Mouse (Mus musculus): ENCODE data around the gene Fahd1. TPM values are rescaled to one million over a fixed set of nuclear protein-coding genes. Genes with fewer than 3 reads are reported as not detected.

Gene Fahd1
- polyA plus RNA-seq, 1 experiment from 2014 or later = 17.1 TPM

- Histone ChIP-seq H3K9me3 (ENCODE audit: low read depth, low read length) (no peaks in the 10 kb centered on the region), H3K4me3 (ENCODE audit: low read depth, low read length) (peak overlapping the region; percentile 90), H3K36me3 (ENCODE audit: insufficient read depth) (peaks cover 70% of the 10 kb centered on the region), H3K4me1 (ENCODE audit: insufficient read depth) (peaks cover 4% of the 10 kb centered on the region), H3K27ac (ENCODE audit: low read depth) (peak overlapping the region; percentile 82), H3K9ac (peak overlapping the region; percentile 82), H3K27me3 (ENCODE audit: insufficient read depth, low read length) (no peaks in the 10 kb centered on the region), H3K4me2 (peak overlapping the region; percentile 96)
- no peak for TF ChIP-seq CTCF (IDR thresholded peaks at IDR 0.05; ENCODE audit: low read depth)
- 9% methylated on average over 23 of the region's 23 CpGs for WGBS
- DNase-seq (no peak), ATAC-seq (ENCODE audit: insufficient read depth) (no peak; the same call in 1 of the 2 replicates)
Measured at GRCm38 (mm10) chr17:24895571-24896240, 45.5 kb upstream of the Fahd1 start.

- Histone ChIP-seq H3K4me1 (ENCODE audit: insufficient read depth) (peaks cover 4% of the 10 kb centered on the region), H3K27ac (ENCODE audit: low read depth) (peak within 1 kb of the TSS; percentile 82), H3K4me3 (ENCODE audit: low read depth, low read length) (peak within 1 kb of the TSS; percentile 90), H3K4me2 (peak within 1 kb of the TSS; percentile 96), H3K36me3 (ENCODE audit: insufficient read depth) (peaks cover 70% of the 10 kb centered on the region), H3K9ac (peak within 1 kb of the TSS; percentile 82), H3K27me3 (ENCODE audit: insufficient read depth, low read length) (no peaks in the 10 kb centered on the region), H3K9me3 (ENCODE audit: low read depth, low read length) (no peaks in the 10 kb centered on the region)
- peak; percentile 93 for DNase-seq
- under 1% methylated on average over 62 of the region's 62 CpGs for WGBS
- no peak for TF ChIP-seq CTCF (IDR thresholded peaks at IDR 0.05; ENCODE audit: low read depth)
- peak; percentile 54 for ATAC-seq (ENCODE audit: insufficient read depth)
Measured at GRCm38 (mm10) chr17:24894995-24895547, 44.9 kb upstream of the Fahd1 start, which contains the start of the genes Eme2 and Mrps34. Gene Eme2, minus strand, starts transcription at chr17:24895087. Gene Mrps34, plus strand, starts transcription at chr17:24895116.

- Histone ChIP-seq H3K4me1 (ENCODE audit: insufficient read depth) (peaks cover 4% of the 10 kb centered on the region), H3K27ac (ENCODE audit: low read depth) (peak overlapping the region; percentile 21), H3K9me3 (ENCODE audit: low read depth, low read length) (no peaks in the 10 kb centered on the region), H3K9ac (peak overlapping the region; percentile 82), H3K4me3 (ENCODE audit: low read depth, low read length) (peak overlapping the region; percentile 90), H3K36me3 (ENCODE audit: insufficient read depth) (peaks cover 69% of the 10 kb centered on the region), H3K4me2 (peak overlapping the region; percentile 96), H3K27me3 (ENCODE audit: insufficient read depth, low read length) (no peaks in the 10 kb centered on the region)
- 9% methylated on average over 31 of the region's 31 CpGs for WGBS
- ATAC-seq (ENCODE audit: insufficient read depth) (peak; percentile 9), DNase-seq (no peak)
- no peak for TF ChIP-seq CTCF (IDR thresholded peaks at IDR 0.05; ENCODE audit: low read depth)
Measured at GRCm38 (mm10) chr17:24894061-24894994, 44.2 kb upstream of the Fahd1 start.

GRCm38 (mm10) chr17:24893276-24893675, 43.1 kb upstream of the Fahd1 start:
- Histone ChIP-seq H3K9ac (no peak overlapping the region), H3K4me1 (ENCODE audit: insufficient read depth) (peaks cover 4% of the 10 kb centered on the region), H3K27me3 (ENCODE audit: insufficient read depth, low read length) (no peaks in the 10 kb centered on the region), H3K27ac (ENCODE audit: low read depth) (no peak overlapping the region), H3K4me2 (no peak overlapping the region), H3K9me3 (ENCODE audit: low read depth, low read length) (no peaks in the 10 kb centered on the region), H3K4me3 (ENCODE audit: low read depth, low read length) (no peak overlapping the region), H3K36me3 (ENCODE audit: insufficient read depth) (peaks cover 66% of the 10 kb centered on the region)
- DNase-seq (no peak), ATAC-seq (ENCODE audit: insufficient read depth) (no peak)
- no peak for TF ChIP-seq CTCF (IDR thresholded peaks at IDR 0.05; ENCODE audit: low read depth)
- WGBS = 92% methylated on average over 2 of the region's 2 CpGs

GRCm38 (mm10) chr17:24892785-24893184, 42.6 kb upstream of the Fahd1 start:
- 86% methylated on average over 12 of the region's 12 CpGs for WGBS
- H3K9me3 ChIP-seq (ENCODE audit: low read depth, low read length) = no peaks in the 10 kb centered on the region
- H3K27me3 ChIP-seq (ENCODE audit: insufficient read depth, low read length) = no peaks in the 10 kb centered on the region
- ATAC-seq (ENCODE audit: insufficient read depth) (no peak), DNase-seq (no peak)
- no peak overlapping the region for H3K4me2 ChIP-seq
- H3K27ac ChIP-seq (ENCODE audit: low read depth) = no peak overlapping the region
- no peak for TF ChIP-seq CTCF (IDR thresholded peaks at IDR 0.05; ENCODE audit: low read depth)
- H3K4me1 ChIP-seq (ENCODE audit: insufficient read depth) = peaks cover 6% of the 10 kb centered on the region
- H3K9ac ChIP-seq = no peak overlapping the region
- no peak overlapping the region for H3K4me3 ChIP-seq (ENCODE audit: low read depth, low read length)
- peaks cover 63% of the 10 kb centered on the region for H3K36me3 ChIP-seq (ENCODE audit: insufficient read depth)

- no peaks in the 10 kb centered on the region for H3K27me3 ChIP-seq (ENCODE audit: insufficient read depth, low read length)
- peaks cover 13% of the 10 kb centered on the region for H3K4me1 ChIP-seq (ENCODE audit: insufficient read depth)
- no peaks in the 10 kb centered on the region for H3K9me3 ChIP-seq (ENCODE audit: low read depth, low read length)
- no peak overlapping the region for H3K4me3 ChIP-seq (ENCODE audit: low read depth, low read length)
- peaks cover 55% of the 10 kb centered on the region for H3K36me3 ChIP-seq (ENCODE audit: insufficient read depth)
- 87% methylated on average over 13 of the region's 13 CpGs for WGBS
- H3K4me2 ChIP-seq = no peak overlapping the region
- DNase-seq (no peak), ATAC-seq (ENCODE audit: insufficient read depth) (no peak)
- H3K27ac ChIP-seq (ENCODE audit: low read depth) = no peak overlapping the region
- no peak overlapping the region for H3K9ac ChIP-seq
- TF ChIP-seq CTCF (IDR thresholded peaks at IDR 0.05; ENCODE audit: low read depth) = no peak
Measured at GRCm38 (mm10) chr17:24891321-24891720, 41.2 kb upstream of the Fahd1 start.
